Mouse (Mus musculus): ENCODE measurements around the gene Olfr1260. TPM values are rescaled to one million over a fixed set of nuclear protein-coding genes. Genes with fewer than 3 reads are reported as not detected.

Olfr1260 gene
- not detected for total RNA-seq (2021)

DNA sequence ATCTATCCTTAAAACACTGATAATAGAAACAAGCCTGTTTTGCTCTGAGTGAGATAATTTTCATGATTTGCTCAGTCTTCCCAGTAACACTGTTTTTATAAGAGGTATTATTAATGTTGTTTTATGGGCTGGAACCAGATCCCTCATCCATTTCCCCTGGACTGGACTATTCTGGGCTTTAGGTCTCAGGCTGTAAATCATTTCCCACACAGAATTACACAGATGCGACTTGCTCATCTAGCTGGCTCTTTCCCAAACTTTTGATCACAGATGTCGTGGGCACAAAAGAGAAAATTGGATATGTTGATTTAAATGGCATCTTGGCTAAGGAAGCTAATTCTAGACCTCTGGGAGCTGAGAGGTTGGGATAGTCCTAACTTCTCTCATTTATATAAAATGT is at the start of gene Olfr1260:
Gene Olfr1260 (plus strand): TSS at position 157 of the 400 bp plus-strand sequence.
- no peak for DNase-seq

DNA sequence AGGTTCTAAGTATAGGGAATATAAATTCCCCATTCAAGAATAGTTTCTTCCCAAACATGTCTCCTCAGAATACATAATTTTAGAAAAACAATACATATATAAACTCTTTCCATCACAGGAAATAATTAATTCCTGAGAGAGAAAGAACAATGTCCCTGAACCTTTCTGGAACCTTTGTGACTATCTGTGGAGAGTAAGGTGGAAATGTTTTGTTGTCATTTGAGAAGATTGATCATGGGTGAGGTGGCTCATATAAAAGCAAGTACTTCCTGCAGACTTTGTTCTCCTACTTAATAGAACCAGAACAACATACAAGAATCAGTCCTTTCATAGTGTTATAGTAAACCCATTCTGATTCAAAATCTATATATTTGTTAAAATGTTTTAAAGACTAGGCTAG is 47.1 kb upstream of the Olfr1260 start, which contains the start of gene Olfr1258:
Gene Olfr1258 (plus strand): TSS at position 301 of the 400 bp plus-strand sequence.
- DNase-seq: no peak

DNA sequence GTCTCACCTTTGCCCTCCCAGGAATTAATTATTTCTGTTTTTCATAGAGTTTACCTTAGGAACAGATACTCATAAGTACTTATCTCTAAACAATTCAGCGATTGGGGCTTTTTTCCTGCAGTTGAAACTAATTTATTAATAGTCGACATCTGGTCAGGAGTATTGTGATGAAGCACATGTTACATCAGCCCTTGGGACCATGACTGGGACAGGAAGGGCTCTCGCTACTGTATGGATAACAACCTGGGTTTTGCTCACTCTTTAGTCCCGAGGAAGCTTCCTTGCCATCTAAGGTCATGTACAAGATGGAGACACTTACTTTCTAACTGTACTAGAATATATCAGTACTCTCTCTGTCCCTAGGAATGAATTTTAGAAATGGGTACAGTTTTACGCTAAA is 25.6 kb upstream of the Olfr1260 start, which contains the start of gene Olfr1259:
Gene Olfr1259 (minus strand): TSS at position 101 of the 400 bp plus-strand sequence.
- no peak for DNase-seq

DNA sequence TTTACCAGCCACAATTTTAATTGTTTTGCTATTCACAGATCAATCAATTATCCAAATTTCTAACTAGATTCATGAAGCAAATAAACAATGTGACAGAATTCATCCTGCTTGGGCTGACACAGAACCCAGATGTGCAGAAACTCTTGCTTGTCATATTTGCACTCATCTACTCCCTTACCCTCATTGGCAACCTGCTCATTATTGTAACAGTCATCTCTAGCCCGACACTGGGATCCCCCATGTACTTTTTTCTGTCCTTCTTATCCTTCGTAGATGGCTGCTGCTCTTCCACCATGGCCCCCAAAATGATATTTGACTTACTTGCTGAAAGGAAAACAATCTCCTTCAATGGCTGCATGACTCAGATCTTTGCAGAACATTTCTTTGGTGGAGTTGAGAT is 3.6 kb downstream of the Olfr1260 start:
- no peak for DNase-seq

DNA sequence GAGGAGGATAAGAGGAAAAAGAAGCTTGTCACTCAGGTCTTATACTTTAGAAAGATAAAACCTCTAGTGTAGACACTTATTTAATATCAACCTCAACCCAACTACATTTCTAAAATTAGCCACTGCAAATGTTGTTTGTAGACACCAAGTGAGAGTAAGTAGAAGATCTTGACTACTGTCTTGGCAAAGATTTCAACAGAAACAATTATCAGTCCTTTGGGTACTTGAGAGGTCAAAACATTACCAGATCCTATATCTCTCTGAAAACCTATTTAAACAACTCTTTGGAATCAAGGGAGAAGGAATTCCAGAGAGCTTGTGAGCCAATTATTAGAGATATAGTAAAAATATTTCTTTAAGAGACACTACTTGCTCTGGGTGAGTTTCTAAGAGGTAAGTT is 16.8 kb downstream of the Olfr1260 start, which contains the start of gene Olfr1261:
Gene Olfr1261 (plus strand): TSS at position 301 of the 400 bp plus-strand sequence.
- DNase-seq: no peak

DNA sequence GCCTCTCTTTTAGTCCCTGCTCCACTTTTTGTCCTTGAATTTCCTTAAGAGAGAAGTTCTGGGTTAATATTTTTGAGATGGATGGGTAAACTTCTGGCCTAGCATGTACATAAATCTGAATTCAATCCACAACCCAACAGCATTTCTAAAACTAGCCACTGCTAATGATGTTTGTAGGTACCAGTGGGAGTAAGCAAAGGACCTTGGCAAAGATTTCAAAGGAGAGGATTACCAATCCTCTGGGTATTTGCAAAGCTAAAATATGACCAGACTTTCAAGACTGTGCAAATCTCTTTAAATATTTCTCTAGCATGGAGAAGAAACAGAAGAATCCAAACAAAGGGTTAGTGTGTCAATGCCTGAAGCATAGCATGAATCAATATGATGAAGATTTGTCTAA is 25.7 kb downstream of the Olfr1260 start, which contains the start of gene Olfr1262:
Gene Olfr1262 (plus strand): TSS at position 301 of the 400 bp plus-strand sequence.
- no peak for DNase-seq

DNA sequence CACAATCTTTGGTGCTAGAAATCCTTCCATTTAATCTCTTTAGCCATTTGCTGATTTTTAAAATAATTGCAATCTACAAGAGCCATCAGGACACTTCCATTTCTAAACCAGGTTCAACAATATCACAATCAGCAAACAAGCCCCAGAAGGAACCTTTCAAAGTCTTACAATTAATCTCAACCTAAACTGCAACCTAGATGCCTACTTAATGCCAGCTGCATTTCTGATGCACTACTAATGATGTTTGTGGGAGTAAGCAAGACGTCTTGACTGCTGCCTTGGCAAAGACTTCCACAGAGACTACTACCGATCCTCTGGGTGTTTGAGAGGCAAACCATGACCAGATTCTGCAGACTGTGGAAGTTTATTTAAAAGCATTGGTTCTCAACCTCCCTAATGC is 37.7 kb downstream of the Olfr1260 start, which contains the start of gene Olfr1263:
Gene Olfr1263 (plus strand): TSS at position 301 of the 400 bp plus-strand sequence.
- no peak for DNase-seq

DNA sequence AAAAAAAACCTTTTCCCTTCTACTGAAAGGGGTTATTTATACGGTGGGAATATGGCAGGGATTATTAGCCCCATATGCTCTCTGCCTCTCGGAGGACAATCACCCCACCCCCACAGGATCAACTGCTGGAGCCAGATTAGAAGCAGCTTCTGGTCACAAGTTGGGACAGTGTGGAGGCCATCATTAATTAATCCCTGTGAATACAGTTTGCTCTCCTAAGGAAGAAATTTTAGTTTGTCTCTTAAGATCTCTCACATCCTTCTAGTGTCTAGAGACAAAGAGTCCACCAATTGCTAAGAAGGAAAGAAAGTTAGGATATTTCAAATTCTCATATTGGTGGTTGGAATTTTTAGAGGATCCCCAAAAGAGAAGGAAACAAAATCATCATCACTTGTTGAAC is 51.3 kb downstream of the Olfr1260 start, which contains the start of gene Olfr1264:
Gene Olfr1264 (minus strand): TSS at position 101 of the 400 bp plus-strand sequence.
- DNase-seq: no peak

Other genes starting within 250 kb of the Olfr1260 start
- gene Olfr1252, start 249.3 kb upstream of the Olfr1260 start, total RNA-seq (2021): not detected
- gene Olfr1253, start 217.2 kb upstream of the Olfr1260 start, total RNA-seq (2021): not detected
- not detected for gene Olfr1254, start 180.7 kb upstream of the Olfr1260 start, total RNA-seq (2021)
- not detected for gene Olfr1255, start 162.3 kb upstream of the Olfr1260 start, total RNA-seq (2021)
- gene Olfr1256, start 132.8 kb upstream of the Olfr1260 start, total RNA-seq (2021): not detected
- gene Olfr48, start 126.1 kb upstream of the Olfr1260 start, total RNA-seq (2021): not detected
- gene Olfr1257, start 95.9 kb upstream of the Olfr1260 start, total RNA-seq (2021): not detected
- not detected for gene Olfr1258, start 47.0 kb upstream of the Olfr1260 start, total RNA-seq (2021)
- not detected for gene Olfr1259, start 25.7 kb upstream of the Olfr1260 start, total RNA-seq (2021)
- not detected for gene Olfr1261, start 16.9 kb downstream of the Olfr1260 start, total RNA-seq (2021)
- gene Olfr1262, start 25.8 kb downstream of the Olfr1260 start, total RNA-seq (2021): not detected
- not detected for gene Olfr1263, start 37.8 kb downstream of the Olfr1260 start, total RNA-seq (2021)
- gene Olfr1264, start 51.2 kb downstream of the Olfr1260 start, total RNA-seq (2021): not detected
- not detected for gene Olfr1265, start 61.0 kb downstream of the Olfr1260 start, total RNA-seq (2021)
- gene Olfr140, start 89.3 kb downstream of the Olfr1260 start, total RNA-seq (2021): not detected
- gene Olfr1269, start 147.1 kb downstream of the Olfr1260 start, total RNA-seq (2021): not detected
- not detected for gene Olfr32, start 168.0 kb downstream of the Olfr1260 start, total RNA-seq (2021)
- not detected for gene Olfr1270, start 178.8 kb downstream of the Olfr1260 start, total RNA-seq (2021)

All from heart, postnatal 4 days (tissue).